Mouse (Mus musculus): Measurements from ENCODE around the gene Fam241a. TPM values are rescaled to one million over a fixed set of nuclear protein-coding genes. Genes with fewer than 3 reads are reported as not detected.
A peak's percentile ranks its signal among the peaks of the same experiment; 100 is the strongest.

Gene Fam241a
- polyA plus RNA-seq, 1 experiment from 2014 or later, result 9.5 TPM

GRCm38 (mm10) chr3:127871575-127871974 lies 24.5 kb downstream of the Fam241a start:
- 84% methylated on average over 9 of the region's 9 CpGs for WGBS

DNA sequence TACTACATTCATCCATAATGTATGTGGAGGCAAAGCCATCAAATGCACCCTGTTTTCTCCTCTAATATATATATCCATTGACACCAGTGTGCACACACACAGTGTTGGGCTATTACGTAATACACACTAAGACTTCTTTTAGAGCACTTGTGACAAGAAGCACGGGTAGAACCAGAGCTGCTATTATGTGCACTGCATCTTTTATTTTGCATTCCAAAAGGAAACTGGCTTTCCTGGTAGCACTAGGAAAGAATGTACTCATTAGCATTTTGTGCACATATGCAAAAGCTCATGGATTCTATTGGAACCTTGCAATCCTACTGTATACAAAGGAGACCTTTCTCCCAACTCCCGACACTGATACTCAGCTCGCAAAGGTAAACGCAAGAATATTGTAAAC lies 27.2 kb downstream of the Fam241a start:
- peaks cover 22% of the 10 kb centered on the region for H3K4me1 ChIP-seq
- no peaks in the 10 kb centered on the region for H3K9me3 ChIP-seq (replicated peaks)
- 26% methylated on average over 5 of the region's 5 CpGs for WGBS
- H3K27ac ChIP-seq, result peak overlapping the region; percentile 61; the same call in 1 of the 2 replicates
- peak overlapping the region; percentile 12; the same call in 1 of the 2 replicates for H3K4me2 ChIP-seq
- ATAC-seq, result peak; percentile 91
- H3K4me3 ChIP-seq, result no peak overlapping the region
- no peaks in the 10 kb centered on the region for H3K36me3 ChIP-seq (ENCODE audit: poor library complexity, severe bottlenecking)
- no peaks in the 10 kb centered on the region for H3K27me3 ChIP-seq
- H3K9ac ChIP-seq, result no peak overlapping the region

More at GRCm38 (mm10) chr3:127871575-127871974, 24.5 kb downstream of the Fam241a start:
- H3K9me3 ChIP-seq (replicated peaks), result no peaks in the 10 kb centered on the region; the same call in 1 of the 2 replicates
- no peaks in the 10 kb centered on the region for H3K27me3 ChIP-seq
- H3K27ac ChIP-seq, result no peak overlapping the region
- H3K9ac ChIP-seq, result no peak overlapping the region
- H3K4me3 ChIP-seq, result no peak overlapping the region
- no peak for ATAC-seq
- H3K4me1 ChIP-seq, result peaks cover 22% of the 10 kb centered on the region
- no peaks in the 10 kb centered on the region for H3K36me3 ChIP-seq (ENCODE audit: poor library complexity, severe bottlenecking)
- H3K4me2 ChIP-seq, result no peak overlapping the region

DNA sequence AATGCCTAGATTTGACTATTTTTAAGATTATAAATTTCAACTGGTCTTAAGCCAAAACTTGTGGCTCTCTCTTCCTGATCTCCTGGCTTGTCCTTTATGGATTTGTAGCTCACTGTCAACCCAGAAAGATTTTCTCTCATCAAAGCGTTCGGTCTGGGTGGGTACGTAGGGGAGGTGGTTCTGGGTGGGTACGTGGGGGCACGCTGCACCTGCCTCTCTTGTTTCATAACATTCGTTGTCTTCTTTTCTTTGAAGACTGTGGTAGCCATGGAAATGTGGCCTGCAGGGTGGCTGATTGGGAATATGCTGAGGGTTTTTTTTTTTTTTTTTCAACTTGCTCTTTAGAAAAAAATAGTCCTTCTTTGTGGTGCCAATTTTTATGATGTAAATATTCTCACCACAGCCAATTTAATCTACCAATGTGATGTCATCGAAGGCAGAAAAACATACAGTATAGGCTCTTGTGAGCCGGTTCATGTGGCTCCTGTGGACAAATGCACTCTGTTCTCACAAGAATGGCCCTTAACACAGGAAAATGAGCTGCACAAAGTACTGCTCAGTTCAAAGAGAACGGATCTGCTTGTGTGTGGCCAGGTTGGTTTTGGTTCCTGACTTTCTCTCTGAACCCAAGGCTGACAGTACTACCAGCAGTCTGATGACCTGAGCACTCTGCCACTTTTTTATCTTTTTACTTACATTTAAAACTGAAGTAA lies 27.9 kb downstream of the Fam241a start:
- H3K4me2 ChIP-seq, result no peak overlapping the region
- no peak overlapping the region for H3K4me3 ChIP-seq
- WGBS, result 26% methylated on average over 9 of the region's 9 CpGs
- H3K9ac ChIP-seq, result no peak overlapping the region
- peak overlapping the region; percentile 61 for H3K27ac ChIP-seq
- ATAC-seq, result peak; percentile 61
- no peaks in the 10 kb centered on the region for H3K9me3 ChIP-seq (replicated peaks)
- no peaks in the 10 kb centered on the region for H3K36me3 ChIP-seq (ENCODE audit: poor library complexity, severe bottlenecking)
- peaks cover 22% of the 10 kb centered on the region for H3K4me1 ChIP-seq
- H3K27me3 ChIP-seq, result no peaks in the 10 kb centered on the region

GRCm38 (mm10) chr3:127864242-127864641 lies 31.9 kb downstream of the Fam241a start:
- Histone ChIP-seq H3K27me3 (no peaks in the 10 kb centered on the region), H3K9ac (no peak overlapping the region), H3K4me1 (peaks cover 20% of the 10 kb centered on the region), H3K4me3 (no peak overlapping the region), H3K4me2 (no peak overlapping the region), H3K9me3 (replicated peaks) (no peaks in the 10 kb centered on the region), H3K27ac (no peak overlapping the region), H3K36me3 (ENCODE audit: poor library complexity, severe bottlenecking) (no peaks in the 10 kb centered on the region)
- 49% methylated on average over 2 of the region's 2 CpGs for WGBS
- ATAC-seq, result no peak

- H3K4me3 ChIP-seq, result no peak overlapping the region
- no peak overlapping the region for H3K27ac ChIP-seq
- no peaks in the 10 kb centered on the region for H3K27me3 ChIP-seq
- WGBS, result 64% methylated on average over 3 of the region's 3 CpGs
- no peaks in the 10 kb centered on the region for H3K36me3 ChIP-seq (ENCODE audit: poor library complexity, severe bottlenecking)
- peaks cover 14% of the 10 kb centered on the region for H3K4me1 ChIP-seq
- no peaks in the 10 kb centered on the region for H3K9me3 ChIP-seq (replicated peaks)
- no peak overlapping the region for H3K9ac ChIP-seq
- no peak for ATAC-seq
- H3K4me2 ChIP-seq, result no peak overlapping the region
Observed at GRCm38 (mm10) chr3:127863571-127863970, 32.6 kb downstream of the Fam241a start.

DNA sequence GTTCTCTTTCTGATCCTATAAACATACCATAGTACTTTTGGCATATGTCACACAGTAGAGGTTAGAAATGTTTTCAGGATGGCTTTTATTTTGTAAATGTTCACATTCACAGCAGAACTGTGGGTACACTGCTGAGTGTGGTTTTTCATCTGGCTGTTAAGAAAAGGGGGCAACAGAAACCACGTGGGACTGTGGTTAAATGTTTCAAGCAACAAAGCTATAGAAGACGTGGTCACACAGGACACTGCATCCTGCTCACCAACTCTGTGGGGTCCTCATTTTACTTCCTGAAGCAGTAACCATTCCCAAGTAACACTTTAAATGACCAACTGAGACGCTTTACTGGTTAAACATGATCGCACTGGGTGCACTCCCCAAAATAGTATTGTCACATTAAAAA lies 33.6 kb downstream of the Fam241a start:
- Histone ChIP-seq H3K9me3 (replicated peaks) (no peaks in the 10 kb centered on the region), H3K9ac (no peak overlapping the region), H3K4me2 (no peak overlapping the region), H3K36me3 (ENCODE audit: poor library complexity, severe bottlenecking) (no peaks in the 10 kb centered on the region), H3K27me3 (no peaks in the 10 kb centered on the region), H3K4me3 (no peak overlapping the region), H3K4me1 (peaks cover 5% of the 10 kb centered on the region; the same call in 1 of the 2 replicates), H3K27ac (no peak overlapping the region)
- WGBS, result 72% methylated on average over 4 of the region's 4 CpGs
- no peak for ATAC-seq

GRCm38 (mm10) chr3:127861340-127861739 lies 34.8 kb downstream of the Fam241a start:
- no peaks in the 10 kb centered on the region for H3K27me3 ChIP-seq
- H3K9ac ChIP-seq, result no peak overlapping the region
- no peaks in the 10 kb centered on the region for H3K36me3 ChIP-seq (ENCODE audit: poor library complexity, severe bottlenecking)
- H3K9me3 ChIP-seq (replicated peaks), result no peaks in the 10 kb centered on the region
- 92% methylated on average over 11 of the region's 11 CpGs for WGBS
- no peak overlapping the region for H3K4me2 ChIP-seq
- no peak for ATAC-seq
- no peak overlapping the region for H3K4me3 ChIP-seq
- no peak overlapping the region for H3K27ac ChIP-seq
- H3K4me1 ChIP-seq, result no peaks in the 10 kb centered on the region

- Histone ChIP-seq H3K4me2 (peak overlapping the region; percentile 44), H3K9ac (no peak overlapping the region), H3K4me1 (peaks cover 10% of the 10 kb centered on the region), H3K36me3 (ENCODE audit: poor library complexity, severe bottlenecking) (no peaks in the 10 kb centered on the region), H3K4me3 (no peak overlapping the region), H3K27ac (peak overlapping the region; percentile 73), H3K9me3 (replicated peaks) (no peaks in the 10 kb centered on the region), H3K27me3 (no peaks in the 10 kb centered on the region)
- peak; percentile 84 for ATAC-seq
- 12% methylated on average over 15 of the region's 15 CpGs for WGBS
Observed at GRCm38 (mm10) chr3:127853431-127854206, 42.5 kb downstream of the Fam241a start.

DNA sequence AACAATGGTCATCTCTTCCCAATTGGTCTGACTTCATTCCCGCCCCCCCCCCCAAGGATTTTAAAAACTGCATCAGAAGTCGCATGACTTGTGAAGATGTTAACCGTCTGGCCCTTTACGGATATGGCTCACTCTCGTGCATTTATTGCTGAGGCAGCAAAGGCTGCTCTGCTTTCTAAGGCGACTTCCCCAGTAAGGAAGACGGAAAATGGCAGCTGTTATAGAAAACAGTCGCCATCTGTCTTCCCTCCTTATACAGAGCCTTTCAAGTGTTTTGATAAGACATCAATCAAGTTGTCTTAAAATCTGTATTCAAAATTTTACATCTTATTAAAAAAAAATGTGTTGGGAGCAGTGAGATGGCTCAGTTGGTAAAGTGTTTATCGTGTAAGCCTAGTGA lies 43.4 kb downstream of the Fam241a start:
- no peak overlapping the region for H3K27ac ChIP-seq
- H3K36me3 ChIP-seq (ENCODE audit: poor library complexity, severe bottlenecking), result no peaks in the 10 kb centered on the region
- no peaks in the 10 kb centered on the region for H3K27me3 ChIP-seq
- no peaks in the 10 kb centered on the region for H3K9me3 ChIP-seq (replicated peaks)
- H3K4me1 ChIP-seq, result peaks cover 10% of the 10 kb centered on the region
- whole genome bisulfite sequencing, result 69% methylated on average over 9 of the region's 9 CpGs
- no peak overlapping the region for H3K4me3 ChIP-seq
- ATAC-seq, result peak; percentile 71
- H3K9ac ChIP-seq, result no peak overlapping the region
- H3K4me2 ChIP-seq, result no peak overlapping the region

DNA sequence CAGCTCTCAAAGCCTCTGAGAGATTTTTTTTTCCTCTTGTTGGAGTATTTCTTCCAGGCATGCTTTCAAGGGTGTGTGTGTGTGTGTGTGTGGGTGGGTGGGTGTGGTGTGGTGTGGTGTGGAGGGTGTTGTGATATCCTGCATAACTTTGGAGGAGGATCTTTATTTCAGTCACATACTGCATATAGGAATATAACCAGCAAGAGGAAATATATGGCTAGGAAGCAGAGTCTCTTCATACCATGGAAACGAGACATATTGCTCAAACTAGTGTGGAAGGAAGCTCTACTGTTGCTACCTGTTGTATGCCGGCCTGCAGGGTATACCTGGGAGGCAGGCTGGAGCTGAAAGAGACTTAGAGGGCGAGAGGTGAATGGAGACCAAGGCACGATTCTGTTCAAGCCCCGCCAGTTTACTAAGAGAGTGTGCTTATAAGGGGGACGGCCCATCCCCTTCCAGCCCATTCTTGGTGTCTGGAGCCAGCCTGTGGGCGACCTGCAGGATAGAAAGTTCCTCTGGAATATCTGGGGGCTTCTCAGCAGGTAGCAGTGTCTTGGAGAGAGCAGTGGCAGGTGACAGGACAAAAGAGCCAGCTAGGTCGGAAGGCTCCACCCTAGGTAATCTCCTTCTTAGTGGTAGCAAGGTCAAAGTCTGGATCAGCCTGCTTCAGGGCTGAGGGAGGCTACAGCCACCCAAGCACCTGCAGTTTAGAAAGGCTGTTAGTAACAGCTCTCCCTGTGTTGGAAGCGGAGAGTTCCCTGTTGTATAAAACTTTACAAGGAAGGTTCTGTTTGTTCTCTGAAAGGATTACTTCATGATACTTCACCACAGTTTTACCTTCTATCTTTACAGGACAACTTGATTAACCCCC lies 45.1 kb downstream of the Fam241a start:
- Histone ChIP-seq H3K4me2 (no peak overlapping the region), H3K9ac (no peak overlapping the region), H3K9me3 (replicated peaks) (peaks cover 4% of the 10 kb centered on the region), H3K27me3 (no peaks in the 10 kb centered on the region), H3K4me1 (peaks cover 10% of the 10 kb centered on the region), H3K27ac (no peak overlapping the region), H3K36me3 (ENCODE audit: poor library complexity, severe bottlenecking) (no peaks in the 10 kb centered on the region), H3K4me3 (no peak overlapping the region)
- WGBS, result 59% methylated on average over 9 of the region's 9 CpGs
- no peak for ATAC-seq

DNA sequence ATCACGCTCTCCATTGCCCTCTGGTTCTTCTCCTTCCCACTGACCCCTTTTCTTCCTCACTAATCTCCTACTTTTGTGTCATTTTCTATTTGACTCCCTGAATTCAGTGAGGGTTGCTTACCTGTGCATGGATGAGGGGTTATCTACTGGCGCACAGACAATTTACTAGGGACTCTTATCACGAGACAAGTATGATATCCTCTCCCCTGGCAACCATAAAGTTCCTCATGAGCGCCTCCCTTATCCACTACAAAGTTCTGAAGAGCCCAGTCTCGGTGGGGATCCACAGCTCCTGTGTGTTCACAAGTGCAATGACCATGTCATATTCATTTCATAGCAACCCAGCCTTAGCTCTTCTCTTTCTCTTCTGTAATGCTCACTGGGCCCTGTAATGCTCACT lies 46.2 kb downstream of the Fam241a start:
- Histone ChIP-seq H3K27me3 (no peaks in the 10 kb centered on the region), H3K27ac (no peak overlapping the region), H3K36me3 (ENCODE audit: poor library complexity, severe bottlenecking) (no peaks in the 10 kb centered on the region), H3K4me1 (peaks cover 10% of the 10 kb centered on the region), H3K4me3 (no peak overlapping the region), H3K9ac (no peak overlapping the region), H3K4me2 (no peak overlapping the region), H3K9me3 (replicated peaks) (peaks cover 4% of the 10 kb centered on the region)
- WGBS, result 82% methylated on average over 5 of the region's 5 CpGs
- ATAC-seq, result no peak
